Mouse (Mus musculus): Measurements from ENCODE around the gene Arrdc1.

DNA sequence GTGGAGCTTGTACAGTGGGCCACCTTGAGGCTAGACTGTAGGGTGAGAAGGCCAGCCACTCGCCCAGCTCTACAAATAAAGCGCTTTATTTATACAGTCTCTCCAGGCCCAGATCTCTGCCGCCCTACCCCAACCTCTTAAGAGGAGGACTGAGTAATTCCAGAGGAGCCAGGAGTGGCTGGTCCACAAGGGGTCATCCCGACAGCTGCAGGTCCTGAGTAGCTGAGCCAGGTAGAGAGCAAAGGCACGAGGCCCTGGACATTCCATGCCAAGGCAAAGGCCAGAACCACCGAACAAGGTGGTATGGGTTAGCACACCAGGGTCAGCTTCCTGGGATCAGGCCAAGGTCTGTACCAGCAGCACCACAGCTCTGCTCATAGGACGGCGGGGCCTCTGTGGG is 9.8 kb downstream of the Arrdc1 start:
- no peak for TF ChIP-seq CTCF (IDR thresholded peaks at IDR 0.05; ENCODE audit: borderline replicate concordance, control insufficient read depth, extremely low read depth, insufficient read depth, low read length, poor library complexity)
- TF ChIP-seq POLR2A (IDR thresholded peaks at IDR 0.05; ENCODE audit: control insufficient read depth, extremely low read depth, insufficient read depth, low read length, poor library complexity): no peak

All from thymus, adult 2 months (tissue).